Mouse (Mus musculus) lung, embryonic 15.5 days (tissue): ENCODE data around the gene Lrrtm3. TPM values are rescaled to one million over a fixed set of nuclear protein-coding genes. Genes with fewer than 3 reads are reported as not detected.

Experiments used
- ATAC-seq: fragments of 200-750 bp; cut with Nextera tagmentation; 2 replicates; pipeline ENCODE4 v1.8.0; 2017; ENCODE audit warnings: moderate number of reproducible peaks, borderline replicate concordance; ENCODE audit not compliant: low FRiP score, low TSS enrichment; ENCODE audit errors: extremely low read depth
- H3K27ac ChIP-seq: fragments of 300-500 bp; sonication (generic); 2 replicates; pipeline ENCODE4 v1.5.1; 2015; ENCODE audit warnings: moderate library complexity, mild to moderate bottlenecking, inconsistent platforms
- H3K27me3 ChIP-seq: fragments of 300-500 bp; sonication (generic); 2 replicates; pipeline ENCODE4 v1.6.1; 2015; ENCODE audit warnings: inconsistent platforms
- H3K36me3 ChIP-seq: fragments of 300-500 bp; sonication (generic); 2 replicates; pipeline ENCODE4 v1.6.1; 2015; ENCODE audit warnings: inconsistent platforms
- H3K4me1 ChIP-seq: fragments of 300-500 bp; sonication (generic); 2 replicates; pipeline ENCODE4 v1.6.1; 2015; ENCODE audit warnings: inconsistent platforms
- H3K4me2 ChIP-seq: fragments of 300-500 bp; sonication (generic); 2 replicates; pipeline ENCODE4 v1.6.1; 2015; ENCODE audit warnings: inconsistent platforms, mild to moderate bottlenecking, moderate library complexity
- H3K4me3 ChIP-seq: fragments of 300-500 bp; sonication (generic); 2 replicates; pipeline ENCODE4 v1.5.1; 2015; ENCODE audit warnings: mild to moderate bottlenecking, inconsistent platforms
- H3K9ac ChIP-seq: fragments of 300-500 bp; sonication (generic); 2 replicates; pipeline ENCODE4 v1.6.1; 2015; ENCODE audit warnings: inconsistent platforms
- H3K9me3 ChIP-seq: fragments of 300-500 bp; sonication (generic); 2 replicates; pipeline ENCODE4 v1.6.1; 2016; ENCODE audit warnings: inconsistent platforms
- WGBS: fragments of 180-500 bp; shearing (Covaris S2); methylation state at CpG from one replicate; pipeline ENCODE4 v1.1.7; 2015; 5-methylcytosine and 5-hydroxymethylcytosine counted together
- polyA plus RNA-seq: library from polyadenylated mRNA; unstranded; fragments of >200 nt; fragmentation: Nextera tagmentation; extraction: Ambion mirVana; gene quantifications from 2 replicates; pipeline ENCODE4 v1.2.1, GENCODE M21; 2015

Lrrtm3 gene
- polyA plus RNA-seq, 1 experiment from 2014 or later = 3.1 TPM

- WGBS = 67% methylated on average over 17 of the region's 17 CpGs
- H3K4me1 ChIP-seq = peaks cover 15% of the 10 kb centered on the region
These were observed 50.1 kb downstream of the Lrrtm3 start for GRCm38 (mm10) chr10:64039760-64040535.

GRCm38 (mm10) chr10:64030901-64031300 is 59.2 kb downstream of the Lrrtm3 start:
- Histone ChIP-seq H3K27me3 (no peaks in the 10 kb centered on the region), H3K27ac (no peak overlapping the region), H3K9me3 (no peaks in the 10 kb centered on the region), H3K4me1 (no peaks in the 10 kb centered on the region), H3K9ac (no peak overlapping the region), H3K4me2 (no peak overlapping the region), H3K36me3 (no peaks in the 10 kb centered on the region), H3K4me3 (no peak overlapping the region)
- no peak for ATAC-seq

More at GRCm38 (mm10) chr10:64039760-64040535, 50.1 kb downstream of the Lrrtm3 start:
- H3K9me3 ChIP-seq = no peaks in the 10 kb centered on the region
- no peak overlapping the region for H3K9ac ChIP-seq
- H3K36me3 ChIP-seq = no peaks in the 10 kb centered on the region
- no peak overlapping the region; the same call in 1 of the 2 replicates for H3K4me2 ChIP-seq
- peak; percentile 43; the same call in 1 of the 2 replicates for ATAC-seq
- no peak overlapping the region; the same call in 1 of the 2 replicates for H3K27ac ChIP-seq
- no peak overlapping the region for H3K4me3 ChIP-seq
- no peaks in the 10 kb centered on the region for H3K27me3 ChIP-seq

DNA sequence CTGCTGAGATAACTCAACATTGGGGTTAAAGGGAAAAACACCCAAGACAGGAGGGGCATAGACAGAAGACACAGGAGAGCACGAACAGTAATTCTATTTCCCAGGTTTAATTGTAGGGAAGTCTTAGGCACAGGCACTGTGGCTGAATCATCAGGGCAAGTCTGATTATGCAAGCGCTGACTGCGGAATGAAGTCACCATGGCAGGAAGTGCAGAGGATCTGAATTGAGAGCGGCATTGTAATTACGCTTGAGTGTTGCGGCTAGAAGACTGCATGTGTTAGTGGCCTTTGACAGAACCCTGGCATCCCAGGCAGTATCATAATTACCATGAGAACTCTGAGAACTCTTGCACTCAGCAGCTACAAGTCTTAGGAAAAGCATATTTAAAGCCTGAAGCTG is 66.7 kb downstream of the Lrrtm3 start:
- no peak for ATAC-seq
- 66% methylated on average over 6 of the region's 6 CpGs for WGBS
- H3K4me3 ChIP-seq = no peak overlapping the region

DNA sequence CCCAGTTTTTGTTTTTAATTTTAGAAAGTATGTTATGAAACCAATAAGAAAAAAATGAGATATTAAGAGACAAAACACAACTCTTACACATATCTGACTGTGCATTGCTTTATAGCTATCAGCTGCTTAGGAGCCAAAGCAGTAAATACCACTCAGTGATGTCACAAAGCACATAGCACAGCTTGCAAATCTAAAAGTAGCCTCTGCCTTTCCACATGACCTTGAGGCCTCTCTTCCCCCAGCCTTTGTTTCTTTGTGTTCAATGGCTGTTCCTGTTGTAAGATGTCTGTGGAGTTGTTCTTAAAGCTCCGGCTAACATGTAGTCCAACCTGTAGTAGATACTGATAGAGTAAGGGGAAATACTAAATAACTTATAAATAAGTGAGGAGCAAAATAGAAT is 69.7 kb downstream of the Lrrtm3 start:
- no peak overlapping the region for H3K4me2 ChIP-seq
- no peaks in the 10 kb centered on the region for H3K4me1 ChIP-seq
- no peak for ATAC-seq
- no peak overlapping the region for H3K4me3 ChIP-seq
- H3K27ac ChIP-seq = no peak overlapping the region
- no peaks in the 10 kb centered on the region for H3K36me3 ChIP-seq
- H3K9me3 ChIP-seq = no peaks in the 10 kb centered on the region
- WGBS = 96% methylated on average over 1 of the region's 1 CpGs
- no peak overlapping the region for H3K9ac ChIP-seq
- no peaks in the 10 kb centered on the region for H3K27me3 ChIP-seq

More for the DNA sequence above, 66.7 kb downstream of the Lrrtm3 start:
- Histone ChIP-seq H3K27ac (no peak overlapping the region), H3K27me3 (no peaks in the 10 kb centered on the region), H3K9me3 (no peaks in the 10 kb centered on the region), H3K36me3 (no peaks in the 10 kb centered on the region), H3K4me2 (no peak overlapping the region), H3K4me1 (no peaks in the 10 kb centered on the region), H3K9ac (no peak overlapping the region)

GRCm38 (mm10) chr10:64001996-64002395 is 88.1 kb downstream of the Lrrtm3 start:
- 72% methylated on average over 9 of the region's 9 CpGs for WGBS
- H3K9ac ChIP-seq = no peak overlapping the region
- no peaks in the 10 kb centered on the region for H3K36me3 ChIP-seq
- no peaks in the 10 kb centered on the region for H3K27me3 ChIP-seq
- no peak for ATAC-seq
- no peak overlapping the region for H3K27ac ChIP-seq
- no peaks in the 10 kb centered on the region for H3K9me3 ChIP-seq
- H3K4me2 ChIP-seq = no peak overlapping the region
- H3K4me3 ChIP-seq = no peak overlapping the region
- no peaks in the 10 kb centered on the region for H3K4me1 ChIP-seq

DNA sequence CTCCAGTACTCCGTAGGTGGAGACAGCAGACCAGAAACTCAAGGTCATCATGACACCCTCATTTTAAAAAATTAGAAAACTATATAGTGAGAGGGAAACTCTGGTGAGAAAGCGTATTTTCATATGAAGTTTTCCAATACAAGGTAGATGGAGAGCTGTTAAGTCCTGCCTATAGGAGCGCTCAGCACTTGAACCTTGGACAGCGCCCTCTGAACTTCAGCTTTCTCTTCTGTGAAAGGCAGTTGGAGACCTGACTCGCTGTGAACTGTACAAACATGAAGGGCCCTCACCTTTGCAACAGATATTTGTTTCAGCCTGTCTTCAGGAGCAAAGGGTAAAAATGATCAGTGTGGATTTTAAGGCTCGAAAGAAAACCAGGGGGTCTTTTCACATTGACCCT is 88.5 kb downstream of the Lrrtm3 start:
- Histone ChIP-seq H3K4me2 (no peak overlapping the region), H3K27me3 (no peaks in the 10 kb centered on the region), H3K27ac (no peak overlapping the region), H3K36me3 (no peaks in the 10 kb centered on the region), H3K9me3 (no peaks in the 10 kb centered on the region), H3K4me3 (no peak overlapping the region), H3K9ac (no peak overlapping the region), H3K4me1 (no peaks in the 10 kb centered on the region)
- WGBS = 61% methylated on average over 6 of the region's 6 CpGs
- ATAC-seq = no peak

DNA sequence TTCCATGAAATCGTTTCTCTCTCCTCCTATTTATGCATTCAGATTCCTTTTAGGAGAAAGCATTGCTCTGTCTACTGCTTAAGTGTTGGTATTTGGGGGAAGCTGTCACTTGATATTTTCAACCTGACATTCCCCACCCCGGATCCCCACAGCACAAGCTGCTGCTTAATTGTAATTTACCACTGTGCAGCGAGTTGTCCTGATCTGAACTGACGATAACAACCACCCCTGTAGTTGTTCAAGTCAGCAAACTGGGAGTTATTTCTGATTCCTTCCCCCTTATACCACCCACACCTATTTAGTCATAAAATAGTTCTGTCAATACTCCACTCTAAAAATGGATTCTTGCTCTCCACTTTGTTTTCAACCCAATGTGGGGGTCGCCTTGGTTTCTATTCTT is 95.8 kb downstream of the Lrrtm3 start:
- ATAC-seq = no peak
- Histone ChIP-seq H3K9me3 (no peaks in the 10 kb centered on the region), H3K27ac (no peak overlapping the region), H3K27me3 (no peaks in the 10 kb centered on the region), H3K9ac (no peak overlapping the region), H3K4me3 (no peak overlapping the region), H3K4me2 (no peak overlapping the region), H3K4me1 (no peaks in the 10 kb centered on the region), H3K36me3 (no peaks in the 10 kb centered on the region)
- 69% methylated on average over 5 of the region's 5 CpGs for WGBS

GRCm38 (mm10) chr10:63985576-63985975 is 104.5 kb downstream of the Lrrtm3 start:
- Histone ChIP-seq H3K4me3 (no peak overlapping the region), H3K9ac (no peak overlapping the region), H3K9me3 (no peaks in the 10 kb centered on the region), H3K27ac (no peak overlapping the region), H3K36me3 (no peaks in the 10 kb centered on the region), H3K4me1 (no peaks in the 10 kb centered on the region), H3K27me3 (no peaks in the 10 kb centered on the region), H3K4me2 (no peak overlapping the region)
- ATAC-seq = no peak
- 63% methylated on average over 4 of the region's 4 CpGs for WGBS

DNA sequence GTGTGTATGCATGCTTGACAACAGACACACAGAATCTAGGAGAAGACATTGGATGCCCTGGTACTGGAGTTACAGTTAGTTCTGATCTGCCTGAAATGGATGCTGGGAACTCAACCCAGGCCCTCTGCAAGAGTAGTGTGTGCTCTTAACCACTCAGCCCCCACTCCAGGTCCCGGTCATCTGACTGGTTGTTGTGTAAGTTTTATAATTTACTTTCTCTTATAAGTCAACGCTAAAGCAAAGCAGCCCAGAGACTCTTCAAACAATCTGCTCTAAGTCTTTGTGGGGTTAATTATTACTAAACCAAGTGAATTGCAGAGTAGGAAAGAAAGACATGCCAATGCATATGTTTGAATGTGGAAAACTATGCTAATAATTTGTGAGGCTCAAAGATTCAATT is 110.7 kb downstream of the Lrrtm3 start:
- no peak for ATAC-seq
- no peaks in the 10 kb centered on the region for H3K36me3 ChIP-seq
- H3K4me3 ChIP-seq = no peak overlapping the region
- no peak overlapping the region for H3K27ac ChIP-seq
- H3K27me3 ChIP-seq = no peaks in the 10 kb centered on the region
- H3K4me1 ChIP-seq = peaks cover 19% of the 10 kb centered on the region
- no peak overlapping the region for H3K4me2 ChIP-seq
- no peaks in the 10 kb centered on the region for H3K9me3 ChIP-seq
- no peak overlapping the region for H3K9ac ChIP-seq
- WGBS = 56% methylated on average over 2 of the region's 2 CpGs

GRCm38 (mm10) chr10:63978969-63979368 is 111.1 kb downstream of the Lrrtm3 start:
- no peaks in the 10 kb centered on the region for H3K36me3 ChIP-seq
- H3K4me2 ChIP-seq = no peak overlapping the region
- ATAC-seq = no peak
- H3K4me3 ChIP-seq = no peak overlapping the region
- WGBS = 59% methylated on average over 5 of the region's 5 CpGs
- H3K27me3 ChIP-seq = no peaks in the 10 kb centered on the region
- peaks cover 19% of the 10 kb centered on the region for H3K4me1 ChIP-seq
- H3K27ac ChIP-seq = no peak overlapping the region
- no peak overlapping the region for H3K9ac ChIP-seq
- no peaks in the 10 kb centered on the region for H3K9me3 ChIP-seq

DNA sequence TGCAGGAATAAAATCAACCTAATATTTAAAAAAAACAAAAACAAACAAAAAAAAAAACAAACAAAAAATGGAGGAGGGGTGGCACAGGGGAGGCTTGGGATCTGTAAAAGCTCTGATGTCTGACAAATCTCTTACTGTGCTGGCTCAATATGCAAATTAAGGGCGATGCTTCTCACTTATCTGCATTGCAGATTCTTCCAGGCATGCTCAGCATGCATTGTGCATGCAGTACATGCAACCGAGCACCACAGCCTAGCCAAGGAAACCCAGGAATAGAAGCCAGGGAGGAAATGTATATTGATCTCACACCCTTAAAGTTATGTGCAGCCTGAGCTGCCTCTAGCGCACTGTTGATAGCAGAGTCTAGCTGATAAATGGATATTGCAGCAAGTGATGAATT is 111.5 kb downstream of the Lrrtm3 start:
- H3K27me3 ChIP-seq = no peaks in the 10 kb centered on the region
- peaks cover 19% of the 10 kb centered on the region for H3K4me1 ChIP-seq
- peak; percentile 28; the same call in 1 of the 2 replicates for ATAC-seq
- H3K9me3 ChIP-seq = no peaks in the 10 kb centered on the region
- H3K36me3 ChIP-seq = no peaks in the 10 kb centered on the region
- H3K27ac ChIP-seq = no peak overlapping the region
- WGBS = 38% methylated on average over 3 of the region's 3 CpGs
- H3K9ac ChIP-seq = no peak overlapping the region
- peak overlapping the region; percentile 36; the same call in 1 of the 2 replicates for H3K4me2 ChIP-seq
- no peak overlapping the region for H3K4me3 ChIP-seq

GRCm38 (mm10) chr10:63978101-63978500 is 112.0 kb downstream of the Lrrtm3 start:
- H3K4me2 ChIP-seq = peak overlapping the region; percentile 36; the same call in 1 of the 2 replicates
- no peak for ATAC-seq
- no peak overlapping the region for H3K4me3 ChIP-seq
- no peak overlapping the region for H3K9ac ChIP-seq
- H3K4me1 ChIP-seq = peaks cover 19% of the 10 kb centered on the region
- H3K36me3 ChIP-seq = no peaks in the 10 kb centered on the region
- no peaks in the 10 kb centered on the region for H3K9me3 ChIP-seq
- WGBS = 17% methylated on average over 11 of the region's 11 CpGs
- H3K27ac ChIP-seq = no peak overlapping the region
- H3K27me3 ChIP-seq = no peaks in the 10 kb centered on the region
